Mouse (Mus musculus) embryonic facial prominence, embryonic 11.5 days (tissue): ENCODE measurements at regions not wholly inside any gene's neighbourhood (a gene's known extent, or its start where the extent isn't known, plus 50 kb on each side); places are given as distances from the start of the nearest gene placed in this dataset.
"Not testable (repeated sequence)": the region's sequence is repeated elsewhere in the genome, so short reads cannot be mapped to it uniquely, and the experiment has no call there.

ENCODE experiments used
- ATAC-seq: fragments of 200-750 bp; cut with Nextera tagmentation; replicated peaks from 2 replicates; pipeline ENCODE4 v1.8.0; 2017; ENCODE audit warnings: low read depth; ENCODE audit not compliant: insufficient number of reproducible peaks, low FRiP score, low TSS enrichment
- DNase-seq: peaks from one replicate; pipeline ENCODE4 v3.0.0-alpha.2; 2015; ENCODE audit warnings: low spot score
- H3K27ac ChIP-seq: fragments of 300-500 bp; sonication (generic); replicated peaks from 2 replicates; pipeline ENCODE4 v1.5.1; 2014; ENCODE audit warnings: mild to moderate bottlenecking, low read depth, low read length, control low read depth
- H3K27me3 ChIP-seq: fragments of 300-500 bp; sonication (generic); 2 replicates; pipeline ENCODE4 v1.6.1; 2014; ENCODE audit warnings: mild to moderate bottlenecking, low read length, moderate library complexity, mixed read lengths; ENCODE audit not compliant: control insufficient read depth, insufficient read depth
- H3K36me3 ChIP-seq: fragments of 300-500 bp; sonication (generic); replicated peaks from 2 replicates; pipeline ENCODE4 v1.6.1; 2014; ENCODE audit warnings: low read depth, mild to moderate bottlenecking, low read length, moderate library complexity, mixed read lengths; ENCODE audit not compliant: control insufficient read depth, insufficient read depth
- H3K4me1 ChIP-seq: fragments of 300-500 bp; sonication (generic); 2 replicates; pipeline ENCODE4 v1.6.1; 2014; ENCODE audit warnings: low read length, mixed read lengths; ENCODE audit not compliant: control insufficient read depth, insufficient read depth
- H3K4me2 ChIP-seq: fragments of 300-500 bp; sonication (generic); 2 replicates; pipeline ENCODE4 v1.6.1; 2014; ENCODE audit warnings: low read depth, mild to moderate bottlenecking, control low read depth, low read length, moderate library complexity
- H3K4me3 ChIP-seq: fragments of 300-500 bp; sonication (generic); 2 replicates; pipeline ENCODE4 v1.5.1; 2014; ENCODE audit warnings: low read depth, low read length, control low read depth
- H3K9ac ChIP-seq: fragments of 300-500 bp; sonication (generic); replicated peaks from 2 replicates; pipeline ENCODE4 v1.6.1; 2014; ENCODE audit warnings: mild to moderate bottlenecking, control low read depth, low read length
- H3K9me3 ChIP-seq: fragments of 300-500 bp; sonication (generic); replicated peaks from 2 replicates; pipeline ENCODE4 v1.6.1; 2016; ENCODE audit warnings: mild to moderate bottlenecking, low read length, inconsistent platforms, mixed read lengths; ENCODE audit not compliant: control insufficient read depth
- WGBS: fragments of 180-500 bp; shearing (Covaris S2); extraction: QIAGEN DNeasy Blood & Tissue Kit; methylation state at CpG from one replicate; pipeline ENCODE4 v1.1.7; 2014; 5-methylcytosine and 5-hydroxymethylcytosine counted together

- Histone ChIP-seq H3K27ac (no peak overlapping the region), H3K9ac (no peak overlapping the region), H3K36me3 (no peaks in the 10 kb centered on the region), H3K4me3 (no peak overlapping the region), H3K4me1 (no peaks in the 10 kb centered on the region), H3K27me3 (no peaks in the 10 kb centered on the region), H3K4me2 (no peak overlapping the region), H3K9me3 (no peaks in the 10 kb centered on the region)
- ATAC-seq (no peak), DNase-seq (no peak)
- WGBS = 79% methylated on average over 1 of the region's 1 CpGs
Measured at GRCm38 (mm10) chr11:24314046-24314445, 236.2 kb downstream of the Bcl11a start.

- 82% methylated on average over 3 of the region's 3 CpGs for WGBS
- Histone ChIP-seq H3K4me3 (no peak overlapping the region), H3K4me2 (no peak overlapping the region), H3K27ac (no peak overlapping the region), H3K36me3 (no peaks in the 10 kb centered on the region), H3K9me3 (no peaks in the 10 kb centered on the region), H3K4me1 (no peaks in the 10 kb centered on the region), H3K9ac (no peak overlapping the region), H3K27me3 (no peaks in the 10 kb centered on the region)
- no peak for DNase-seq
- ATAC-seq = no peak
Measured at GRCm38 (mm10) chr11:24315582-24315981, 237.7 kb downstream of the Bcl11a start.

- 74% methylated on average over 4 of the region's 4 CpGs for WGBS
- ATAC-seq = no peak
- Histone ChIP-seq H3K27ac (no peak overlapping the region), H3K9ac (no peak overlapping the region), H3K4me3 (no peak overlapping the region), H3K36me3 (no peaks in the 10 kb centered on the region), H3K9me3 (no peaks in the 10 kb centered on the region), H3K27me3 (no peaks in the 10 kb centered on the region), H3K4me2 (no peak overlapping the region), H3K4me1 (no peaks in the 10 kb centered on the region)
- DNase-seq = no peak
Measured at GRCm38 (mm10) chr11:24316198-24316597, 238.3 kb downstream of the Bcl11a start.

GRCm38 (mm10) chr11:24317989-24318735 lies 240.3 kb downstream of the Bcl11a start:
- Histone ChIP-seq H3K27ac (no peak overlapping the region), H3K4me2 (no peak overlapping the region), H3K9ac (no peak overlapping the region), H3K36me3 (no peaks in the 10 kb centered on the region), H3K9me3 (no peaks in the 10 kb centered on the region), H3K4me1 (no peaks in the 10 kb centered on the region), H3K4me3 (no peak overlapping the region), H3K27me3 (no peaks in the 10 kb centered on the region)
- 87% methylated on average over 2 of the region's 2 CpGs for WGBS
- ATAC-seq (no peak), DNase-seq (no peak)

GRCm38 (mm10) chr11:24319222-24319621 lies 241.4 kb downstream of the Bcl11a start:
- ATAC-seq (no peak), DNase-seq (no peak)
- H3K4me1 ChIP-seq = no peaks in the 10 kb centered on the region
- no peak overlapping the region for H3K4me2 ChIP-seq
- H3K36me3 ChIP-seq = no peaks in the 10 kb centered on the region
- H3K27me3 ChIP-seq = no peaks in the 10 kb centered on the region
- H3K4me3 ChIP-seq = no peak overlapping the region
- H3K27ac ChIP-seq = no peak overlapping the region
- WGBS = 85% methylated on average over 3 of the region's 3 CpGs
- H3K9me3 ChIP-seq = no peaks in the 10 kb centered on the region
- no peak overlapping the region for H3K9ac ChIP-seq

GRCm38 (mm10) chr11:24322412-24322811 lies 244.6 kb downstream of the Bcl11a start:
- H3K4me2 ChIP-seq, H3K27me3 ChIP-seq, H3K27ac ChIP-seq, H3K36me3 ChIP-seq, DNase-seq, ATAC-seq, H3K4me3 ChIP-seq, H3K4me1 ChIP-seq, H3K9ac ChIP-seq, H3K9me3 ChIP-seq: not testable (repeated sequence)
- WGBS = 89% methylated on average over 5 of the region's 5 CpGs

GRCm38 (mm10) chr11:24328481-24328880 lies 250.6 kb downstream of the Bcl11a start:
- ATAC-seq (no peak), DNase-seq (no peak)
- no peak overlapping the region for H3K4me3 ChIP-seq
- H3K27ac ChIP-seq = no peak overlapping the region
- 61% methylated on average over 4 of the region's 4 CpGs for WGBS
- no peaks in the 10 kb centered on the region for H3K4me1 ChIP-seq
- H3K9me3 ChIP-seq = no peaks in the 10 kb centered on the region
- no peak overlapping the region for H3K9ac ChIP-seq
- no peaks in the 10 kb centered on the region for H3K27me3 ChIP-seq
- no peaks in the 10 kb centered on the region for H3K36me3 ChIP-seq
- H3K4me2 ChIP-seq = no peak overlapping the region

GRCm38 (mm10) chr11:24330366-24331124 lies 252.7 kb downstream of the Bcl11a start:
- H3K4me1 ChIP-seq = no peaks in the 10 kb centered on the region
- no peaks in the 10 kb centered on the region for H3K9me3 ChIP-seq
- no peak overlapping the region for H3K4me2 ChIP-seq
- no peak overlapping the region for H3K9ac ChIP-seq
- no peak for ATAC-seq
- no peaks in the 10 kb centered on the region for H3K36me3 ChIP-seq
- no peak overlapping the region for H3K4me3 ChIP-seq
- 64% methylated on average over 10 of the region's 10 CpGs for WGBS
- no peak overlapping the region for H3K27ac ChIP-seq
- no peak for DNase-seq
- no peaks in the 10 kb centered on the region for H3K27me3 ChIP-seq
